Mouse (Mus musculus) liver, adult (tissue): ENCODE results near the gene Card9.

Experiments
- GATA4 ChIP-seq: IDR thresholded peaks from 2 replicates; pipeline ENCODE4 v1.6.1; 2014; ENCODE audit warnings: mild to moderate bottlenecking, low read length; ENCODE audit not compliant: insufficient replicate concordance

Gene Card9

GRCm38 (mm10) chr2:26320245-26321185 lies 40.2 kb downstream of the Card9 start:
- TF ChIP-seq GATA4 = no peak

GRCm38 (mm10) chr2:26319519-26320244 lies 41.0 kb downstream of the Card9 start:
- no peak for TF ChIP-seq GATA4

- no peak for TF ChIP-seq GATA4
Observed at GRCm38 (mm10) chr2:26319109-26319508, 41.6 kb downstream of the Card9 start.

- TF ChIP-seq GATA4 = no peak
Observed at GRCm38 (mm10) chr2:26317991-26318672, 42.6 kb downstream of the Card9 start.

GRCm38 (mm10) chr2:26317371-26317770 lies 43.3 kb downstream of the Card9 start:
- no peak for TF ChIP-seq GATA4

- TF ChIP-seq GATA4 = no peak
Observed at GRCm38 (mm10) chr2:26316576-26317246, 44.0 kb downstream of the Card9 start.

GRCm38 (mm10) chr2:26315925-26316311 lies 44.8 kb downstream of the Card9 start:
- TF ChIP-seq GATA4 = no peak

GRCm38 (mm10) chr2:26315072-26315924 lies 45.4 kb downstream of the Card9 start, which contains the start of gene Gpsm1:
TSS of gene Gpsm1 (plus strand) at chr2:26315515.
- TF ChIP-seq GATA4 = no peak

GRCm38 (mm10) chr2:26314281-26315071 lies 46.2 kb downstream of the Card9 start:
- no peak for TF ChIP-seq GATA4

GRCm38 (mm10) chr2:26313394-26313793 lies 47.3 kb downstream of the Card9 start:
- TF ChIP-seq GATA4 = no peak

GRCm38 (mm10) chr2:26312812-26313211 lies 47.9 kb downstream of the Card9 start:
- TF ChIP-seq GATA4 = no peak

GRCm38 (mm10) chr2:26311936-26312335 lies 48.8 kb downstream of the Card9 start:
- no peak for TF ChIP-seq GATA4

- no peak for TF ChIP-seq GATA4
Observed at GRCm38 (mm10) chr2:26309739-26310138, 51.0 kb downstream of the Card9 start.
